ENCODE assay signal across 8 mouse cellular contexts in the genomic region with DNA sequence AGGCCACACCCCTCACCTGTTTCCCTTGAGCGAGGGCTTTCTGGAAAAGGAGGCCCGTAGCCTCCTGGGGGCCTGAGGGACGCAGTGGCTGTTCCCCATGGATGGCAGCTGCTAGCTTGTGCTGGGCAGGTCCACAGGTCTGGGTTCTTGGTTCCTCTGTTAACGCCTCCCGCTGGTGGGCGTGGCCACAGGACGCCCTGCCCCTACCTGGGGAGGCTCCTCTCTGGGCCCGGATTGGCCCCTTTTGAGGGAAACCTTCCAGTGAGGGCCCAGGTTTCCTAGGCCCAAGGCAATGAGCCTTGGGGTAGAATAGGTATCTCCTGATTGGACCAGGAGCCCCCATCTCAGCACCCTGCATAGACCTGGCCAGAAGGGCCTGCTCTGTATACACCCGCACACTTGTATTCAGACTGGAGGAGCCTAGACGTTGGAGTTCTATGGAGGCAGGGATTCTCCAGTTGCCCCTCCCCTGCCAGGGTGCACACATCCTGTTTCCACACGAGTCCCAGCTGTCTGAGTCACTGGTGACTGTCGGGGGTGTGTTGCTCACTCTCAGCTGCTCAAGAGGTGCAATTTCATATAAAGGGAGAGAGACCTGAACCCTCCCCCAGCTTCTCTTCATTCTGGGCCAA. TPM values are rescaled to one million over a fixed set of nuclear protein-coding genes. Genes with fewer than 3 reads are reported as not detected.
DNase-seq lines count a peak whose midpoint lies in the region; ATAC-seq and TF ChIP-seq lines count a peak whose summit lies in the region.

No protein-coding gene starts in this region.

- peak; percentile 42 for ATAC-seq in forebrain, embryonic 13.5 days
- peak; percentile 53 for ATAC-seq in liver, embryonic 12.5 days
- ATAC-seq in stomach, postnatal 0 days (ENCODE audit: low FRiP score, low TSS enrichment): peak; percentile 69

- peak overlapping the region; percentile 15 for H3K4me2 ChIP-seq in forebrain, embryonic 13.5 days
- H3K4me2 ChIP-seq in liver, embryonic 12.5 days: peak overlapping the region; percentile 24
- H3K4me2 ChIP-seq in stomach, postnatal 0 days (replicated peaks; ENCODE audit: low read depth): peak overlapping the region; percentile 51

- H3K36me3 ChIP-seq in ES-Bruce4 (ENCODE audit: control insufficient read depth, insufficient read depth, low read length, poor library complexity, severe bottlenecking): no peaks in the 10 kb centered on the region
- peaks cover 50% of the 10 kb centered on the region for H3K36me3 ChIP-seq in forebrain, embryonic 13.5 days (ENCODE audit: poor library complexity, severe bottlenecking)
- H3K36me3 ChIP-seq in liver, embryonic 12.5 days: peaks cover 43% of the 10 kb centered on the region
- peaks cover 14% of the 10 kb centered on the region for H3K36me3 ChIP-seq in stomach, postnatal 0 days (ENCODE audit: control insufficient read depth, insufficient read depth, low read length)

- WGBS in forebrain, embryonic 13.5 days: 25% methylated on average over 12 of the region's 12 CpGs
- WGBS in liver, embryonic 12.5 days (ENCODE audit: insufficient replicate concordance): 42% methylated on average over 12 of the region's 12 CpGs
- WGBS in stomach, postnatal 0 days: 22% methylated on average over 12 of the region's 12 CpGs

- H3K9me3 ChIP-seq in ES-Bruce4 (replicated peaks; ENCODE audit: control insufficient read depth, insufficient read depth, low read length, poor library complexity, severe bottlenecking): no peaks in the 10 kb centered on the region
- H3K9me3 ChIP-seq in forebrain, embryonic 13.5 days (replicated peaks): no peaks in the 10 kb centered on the region
- no peaks in the 10 kb centered on the region for H3K9me3 ChIP-seq in liver, embryonic 12.5 days (replicated peaks)
- no peaks in the 10 kb centered on the region for H3K9me3 ChIP-seq in stomach, postnatal 0 days (ENCODE audit: control insufficient read depth, low read length)

- no peak overlapping the region for H3K27ac ChIP-seq in ES-Bruce4 (ENCODE audit: insufficient read depth, low read length)
- no peak overlapping the region for H3K27ac ChIP-seq in forebrain, embryonic 13.5 days
- H3K27ac ChIP-seq in liver, embryonic 12.5 days: no peak overlapping the region
- peak overlapping the region; percentile 81 for H3K27ac ChIP-seq in stomach, postnatal 0 days (replicated peaks)

- H3K4me3 ChIP-seq in ES-Bruce4 (ENCODE audit: low read depth, low read length): peak overlapping the region; percentile 59
- no peak overlapping the region for H3K4me3 ChIP-seq in forebrain, embryonic 13.5 days
- H3K4me3 ChIP-seq in liver, embryonic 12.5 days: no peak overlapping the region
- H3K4me3 ChIP-seq in stomach, postnatal 0 days (ENCODE audit: low read depth, low read length): peak overlapping the region; percentile 36

- H3K9ac ChIP-seq in ES-Bruce4 (ENCODE audit: low read depth, poor library complexity, severe bottlenecking): peak overlapping the region; percentile 16; the same call in 1 of the 2 replicates
- H3K9ac ChIP-seq in forebrain, embryonic 13.5 days: 0 out of 2 replicates have a peak overlapping the region, but pooled peaks have one; percentile 34
- H3K9ac ChIP-seq in liver, embryonic 12.5 days: 0 out of 2 replicates have a peak overlapping the region, but pooled peaks have one; percentile 2
- peak overlapping the region; percentile 53 for H3K9ac ChIP-seq in stomach, postnatal 0 days (ENCODE audit: low read length)

- no peak for TF ChIP-seq CTCF in ES-Bruce4 (IDR thresholded peaks at IDR 0.05; ENCODE audit: low read depth, low read length)
- no peak for TF ChIP-seq CTCF in stomach, postnatal 0 days (IDR thresholded peaks at IDR 0.05; ENCODE audit: low read depth)

- no peaks in the 10 kb centered on the region for H3K4me1 ChIP-seq in ES-Bruce4 (ENCODE audit: control insufficient read depth, insufficient read depth, low read length)
- peaks cover 13% of the 10 kb centered on the region for H3K4me1 ChIP-seq in forebrain, embryonic 13.5 days
- peaks cover 28% of the 10 kb centered on the region for H3K4me1 ChIP-seq in liver, embryonic 12.5 days
- H3K4me1 ChIP-seq in stomach, postnatal 0 days (replicated peaks; ENCODE audit: control insufficient read depth, insufficient read depth): peaks cover 4% of the 10 kb centered on the region

- TF ChIP-seq EP300 in ES-Bruce4 (IDR thresholded peaks at IDR 0.05; ENCODE audit: insufficient read depth, low read depth, low read length): no peak
- TF ChIP-seq EP300 in stomach, postnatal 0 days (optimal IDR thresholded peaks at IDR 0.05): no peak

- DNase-seq in heart, adult 11 months: peak; percentile 94
- no peak for DNase-seq in heart, adult 9 months (ENCODE audit: low spot score in 2 of 2)
- DNase-seq in stomach, postnatal 0 days (ENCODE audit: low spot score): peak; percentile 70
- DNase-seq in MN1 (ENCODE audit: low spot score): no peak
- DNase-seq in left cerebral cortex, adult 8-10 months (ENCODE audit: low spot score in 2 of 2): no peak

- no peaks in the 10 kb centered on the region for H3K27me3 ChIP-seq in ES-Bruce4 (ENCODE audit: control insufficient read depth, insufficient read depth, low read length, poor library complexity, severe bottlenecking)
- no peaks in the 10 kb centered on the region for H3K27me3 ChIP-seq in forebrain, embryonic 13.5 days
- H3K27me3 ChIP-seq in liver, embryonic 12.5 days (replicated peaks): 0 out of 2 replicates have a peak, but pooled peaks cover 9% of the 10 kb centered on the region
- H3K27me3 ChIP-seq in stomach, postnatal 0 days (ENCODE audit: control insufficient read depth, insufficient read depth, low read length): no peaks in the 10 kb centered on the region

- no peak for TF ChIP-seq POLR2A in ES-Bruce4 (IDR thresholded peaks at IDR 0.05; ENCODE audit: insufficient read depth, low read length)

RNA-seq across cellular contexts. Expression of gene Plekhn1, which starts 6.1 kb away (rescaled TPM):
- 19.1 and 21.2 TPM in 2 replicates for polyA plus RNA-seq in ES-Bruce4 (2011; ENCODE audit: insufficient read depth, insufficient read length, low read depth, missing spikeins)
- polyA plus RNA-seq in forebrain, embryonic 13.5 days (2015; fragmentation: Nextera tagmentation; extraction: Ambion mirVana): 22.4 and 26.2 TPM in 2 replicates
- polyA plus RNA-seq in liver, embryonic 12.5 days (2016; fragmentation: Nextera tagmentation; extraction: Ambion mirVana): 7.2 TPM in 2 replicates
- polyA plus RNA-seq in stomach, postnatal 0 days (2015; fragmentation: Nextera tagmentation; extraction: Ambion mirVana): 34.0 and 41.9 TPM in 2 replicates
- 10 to 100 TPM; 33.2 to 40.5 (median 38.6) TPM for total RNA-seq in left cerebral cortex, adult 8-10 months (2022)

RNA-seq across cellular contexts. Expression of gene Noc2l, which starts 7.3 kb away (rescaled TPM):
- polyA plus RNA-seq in ES-Bruce4 (2011; ENCODE audit: insufficient read depth, insufficient read length, low read depth, missing spikeins): 138 and 149 TPM in 2 replicates
- 62.8 and 64.9 TPM in 2 replicates for polyA plus RNA-seq in forebrain, embryonic 13.5 days (2015; fragmentation: Nextera tagmentation; extraction: Ambion mirVana)
- 125 and 130 TPM in 2 replicates for polyA plus RNA-seq in liver, embryonic 12.5 days (2016; fragmentation: Nextera tagmentation; extraction: Ambion mirVana)
- 30.2 and 30.6 TPM in 2 replicates for polyA plus RNA-seq in stomach, postnatal 0 days (2015; fragmentation: Nextera tagmentation; extraction: Ambion mirVana)
- 10 to 100 TPM; 64.5 to 70.3 (median 68.1) TPM for total RNA-seq in left cerebral cortex, adult 8-10 months (2022)

RNA-seq across cellular contexts. Expression of gene Perm1, which starts 12.8 kb away (rescaled TPM):
- not detected in 2 replicates for polyA plus RNA-seq in ES-Bruce4 (2011; ENCODE audit: insufficient read depth, insufficient read length, low read depth, missing spikeins)
- polyA plus RNA-seq in forebrain, embryonic 13.5 days (2015; fragmentation: Nextera tagmentation; extraction: Ambion mirVana): 1.2 and 1.6 TPM in 2 replicates
- 0.12 TPM in 2 replicates for polyA plus RNA-seq in liver, embryonic 12.5 days (2016; fragmentation: Nextera tagmentation; extraction: Ambion mirVana)
- 4.0 and 4.6 TPM in 2 replicates for polyA plus RNA-seq in stomach, postnatal 0 days (2015; fragmentation: Nextera tagmentation; extraction: Ambion mirVana)
- total RNA-seq in left cerebral cortex, adult 8-10 months (2022): under 1 TPM; 0.34 to 0.59 (median 0.51) TPM

RNA-seq across cellular contexts. Expression of gene AW011738, which starts 25.4 kb away (rescaled TPM):
- 0.54 and 0.59 TPM in 2 replicates for polyA plus RNA-seq in ES-Bruce4 (2011; ENCODE audit: insufficient read depth, insufficient read length, low read depth, missing spikeins)
- polyA plus RNA-seq in forebrain, embryonic 13.5 days (2015; fragmentation: Nextera tagmentation; extraction: Ambion mirVana): 6.2 and 7.6 TPM in 2 replicates
- polyA plus RNA-seq in liver, embryonic 12.5 days (2016; fragmentation: Nextera tagmentation; extraction: Ambion mirVana): 1.3 and 1.4 TPM in 2 replicates
- polyA plus RNA-seq in stomach, postnatal 0 days (2015; fragmentation: Nextera tagmentation; extraction: Ambion mirVana): 1.2 and 1.6 TPM in 2 replicates
- total RNA-seq in left cerebral cortex, adult 8-10 months (2022): 1 to 10 TPM; 5.9 to 7.5 (median 7.0) TPM

RNA-seq across cellular contexts. Expression of gene Samd11, which starts 26.9 kb away (rescaled TPM):
- not detected in 2 replicates for polyA plus RNA-seq in ES-Bruce4 (2011; ENCODE audit: insufficient read depth, insufficient read length, low read depth, missing spikeins)
- 0.85 and 1.5 TPM in 2 replicates for polyA plus RNA-seq in forebrain, embryonic 13.5 days (2015; fragmentation: Nextera tagmentation; extraction: Ambion mirVana)
- polyA plus RNA-seq in liver, embryonic 12.5 days (2016; fragmentation: Nextera tagmentation; extraction: Ambion mirVana): 26.8 and 28.4 TPM in 2 replicates
- polyA plus RNA-seq in stomach, postnatal 0 days (2015; fragmentation: Nextera tagmentation; extraction: Ambion mirVana): 0.08 and 0.18 TPM in 2 replicates
- total RNA-seq in left cerebral cortex, adult 8-10 months (2022): 1 to 10 TPM; 4.7 to 8.3 (median 7.7) TPM

Comparison
In these comparisons a context has a peak if more than half of its experiments do, and no peak if none do; other contexts are left out.
1. DNase-seq: peak in heart, adult 11 months (single experiment) and stomach, postnatal 0 days (single experiment); none in heart, adult 9 months (0 of 2), MN1 (single experiment) and left cerebral cortex, adult 8-10 months (0 of 2).
2. H3K4me3 ChIP-seq: peak in ES-Bruce4 (single experiment) and stomach, postnatal 0 days (single experiment); none in forebrain, embryonic 13.5 days (single experiment) and liver, embryonic 12.5 days (single experiment).
3. H3K9ac ChIP-seq: peak in every context shown above with its lines; median percentile 53 in stomach, postnatal 0 days; 34 in forebrain, embryonic 13.5 days; 16 in ES-Bruce4; 2 in liver, embryonic 12.5 days.
4. Peak in every context shown above with its lines, with median percentiles within 50 percentile points of each other: ATAC-seq and H3K4me2 ChIP-seq.